Mouse (Mus musculus) Patski (cell line): Measurements from ENCODE around the gene Nupl1. TPM values are rescaled to one million over a fixed set of nuclear protein-coding genes. Genes with fewer than 3 reads are reported as not detected.

Source experiments
- ATAC-seq: fragments of 100-300 bp; one replicate; pipeline ENCODE4 v1.8.0; 2021
- CTCF ChIA-PET: fragments of 350-600 bp; sonication (Branson Sonifier 250); formaldehyde crosslinking; loops from one replicate; lab custom pipeline; 2022; ENCODE audit warnings: inconsistent platforms; lab: Charles Lee
- POLR2A ChIA-PET: fragments of 350-600 bp; sonication (Branson Sonifier 250); formaldehyde crosslinking; loops from one replicate; lab custom pipeline; 2022; ENCODE audit warnings: antibody characterized with exemption, inconsistent platforms; lab: Charles Lee
- DNase-seq: peaks from one replicate; pipeline ENCODE4 v3.0.0-alpha.2; 2011; ENCODE audit warnings: low read depth, low spot score
- H3K27me3 ChIP-seq: fragments of 371-371 bp; one replicate; pipeline ENCODE4 v1.5.1; 2021
- CTCF ChIP-seq: fragments of 100-300 bp; IDR thresholded peaks from one replicate; pipeline ENCODE4 v1.5.1; 2021
- in situ Hi-C: fragments of 300-500 bp; cut with MboI; formaldehyde crosslinking; loops from 3 replicates; pipeline ENCODE4 v1.11.1; 2018; ENCODE audit warnings: low pct_unique_long_range_greater_than_20kb, mixed read lengths
- polyA plus RNA-seq: library from polyadenylated mRNA; unstranded; gene quantifications from one replicate; pipeline ENCODE4 v1.2.3, GENCODE M21; 2021

Gene Nupl1
- not detected for polyA plus RNA-seq

- in situ Hi-C loops: loop anchor here (25.0 kb wide), 1 partner anchor 436 kb away; no protein-coding TSS in a partner anchor
- ChIA-PET POLR2A (interaction anchor here (1.3 to 2.0 kb wide), 2 partner anchors 11 to 20 kb away, joined by 3 to 6 read pairs; no protein-coding TSS in a partner anchor), CTCF (interaction anchor here (1.8 to 2.8 kb wide), 2 partner anchors 11 to 40 kb away, joined by 4 to 15 read pairs; no protein-coding TSS in a partner anchor)
- H3K27me3 ChIP-seq: no peaks in the 10 kb centered on the region
- ATAC-seq (peak; percentile 98), DNase-seq (peak; percentile 93)
- TF ChIP-seq CTCF: no peak
Observed at GRCm38 (mm10) chr14:60251281-60252003, at the start of gene Nupl1, which contains the start of gene Gm49336. Nupl1 (minus strand) TSS chr14:60251431. Gm49336 (minus strand) TSS chr14:60251507.

- CTCF ChIA-PET: interaction anchor here (1.1 to 1.7 kb wide), 4 partner anchors 9 to 65 kb away, joined by 3 to 8 read pairs (median 3); no protein-coding TSS in a partner anchor
- H3K27me3 ChIP-seq: no peaks in the 10 kb centered on the region
- no peak for TF ChIP-seq CTCF
- in situ Hi-C loops: no loop called here
- POLR2A ChIA-PET: no interaction called here
- no peak for ATAC-seq
- DNase-seq: no peak
Observed at GRCm38 (mm10) chr14:60301024-60301423, 49.8 kb upstream of the Nupl1 start.

GRCm38 (mm10) chr14:60300224-60300991, 49.2 kb upstream of the Nupl1 start:
- DNase-seq: no peak
- H3K27me3 ChIP-seq: no peaks in the 10 kb centered on the region
- ChIA-PET CTCF (interaction anchor here (1.3 to 1.7 kb wide), 2 partner anchors 9 to 65 kb away, joined by 3 to 8 read pairs; no protein-coding TSS in a partner anchor), POLR2A (no interaction called here)
- ATAC-seq: no peak
- no peak for TF ChIP-seq CTCF
- in situ Hi-C loops: no loop called here

- ChIA-PET POLR2A (no interaction called here), CTCF (interaction anchor here (1.3 to 2.0 kb wide), 2 partner anchors 21 to 33 kb away, joined by 3 to 5 read pairs; no protein-coding TSS in a partner anchor)
- DNase-seq (no peak), ATAC-seq (no peak)
- TF ChIP-seq CTCF: no peak
- no peaks in the 10 kb centered on the region for H3K27me3 ChIP-seq
- in situ Hi-C loops: no loop called here
Observed at GRCm38 (mm10) chr14:60295531-60295930, 44.3 kb upstream of the Nupl1 start.

- no peak for DNase-seq
- in situ Hi-C loops: no loop called here
- ATAC-seq: no peak
- ChIA-PET POLR2A (no interaction called here), CTCF (interaction anchor here (2.5 kb wide), 1 partner anchor 10 kb away, joined by 8 read pairs; no protein-coding TSS in a partner anchor)
- TF ChIP-seq CTCF: no peak
- no peaks in the 10 kb centered on the region for H3K27me3 ChIP-seq
Observed at GRCm38 (mm10) chr14:60290363-60290762, 39.1 kb upstream of the Nupl1 start.

- in situ Hi-C loops: no loop called here
- no peaks in the 10 kb centered on the region for H3K27me3 ChIP-seq
- POLR2A ChIA-PET: interaction anchor here (1.2 kb wide), 1 partner anchor 24 kb away, joined by 4 read pairs; no protein-coding TSS in a partner anchor
- DNase-seq (no peak), ATAC-seq (no peak)
- CTCF ChIA-PET: no interaction called here
- no peak for TF ChIP-seq CTCF
Observed at GRCm38 (mm10) chr14:60286194-60286863, 35.1 kb upstream of the Nupl1 start.

- DNase-seq (no peak), ATAC-seq (no peak)
- POLR2A ChIA-PET: no interaction called here
- CTCF ChIA-PET: interaction anchor here (2.0 kb wide), 1 partner anchor 21 kb away, joined by 5 read pairs; no protein-coding TSS in a partner anchor
- in situ Hi-C loops: no loop called here
- no peaks in the 10 kb centered on the region for H3K27me3 ChIP-seq
- no peak for TF ChIP-seq CTCF
Observed at GRCm38 (mm10) chr14:60275301-60276276, 24.4 kb upstream of the Nupl1 start.

- ChIA-PET POLR2A (no interaction called here), CTCF (interaction anchor here (1.5 kb wide), 1 partner anchor 8 kb away, joined by 6 read pairs; the partner anchor contains the start of gene Mtmr6)
- DNase-seq: no peak
- no peak for ATAC-seq
- no peak for TF ChIP-seq CTCF
- no peaks in the 10 kb centered on the region for H3K27me3 ChIP-seq
- in situ Hi-C loops: loop anchor here (25.0 kb wide), 1 partner anchor 414 kb away; no protein-coding TSS in a partner anchor
Observed at GRCm38 (mm10) chr14:60273346-60273745, 22.1 kb upstream of the Nupl1 start.

- no peaks in the 10 kb centered on the region for H3K27me3 ChIP-seq
- CTCF ChIA-PET: no interaction called here
- ATAC-seq (no peak), DNase-seq (no peak)
- in situ Hi-C loops: loop anchor here (5.0 to 25.0 kb wide), 2 partner anchors 163 to 418 kb away; no protein-coding TSS in a partner anchor
- no peak for TF ChIP-seq CTCF
- POLR2A ChIA-PET: no interaction called here
Observed at GRCm38 (mm10) chr14:60269333-60269732, 18.1 kb upstream of the Nupl1 start.
